Mouse (Mus musculus) left cerebral cortex, postnatal 10 days (tissue): ENCODE measurements at regions not wholly inside any gene's neighbourhood (a gene's known extent, or its start where the extent isn't known, plus 50 kb on each side); places are given as distances from the start of the nearest gene placed in this dataset.

Experiments used
- DNase-seq, 2 experiments: peaks; one replicate each; pipeline ENCODE4 v3.0.0; 2021 to 2022; ENCODE audit warnings: low spot score in 2 of 2, mixed read lengths in 1 of 2; ENCODE audit errors: extremely low spot score in 1 of 2
- intact Hi-C: fragments of 180-260 bp; cut with DNase I; formaldehyde crosslinking; loops from one replicate; pipeline ENCODE4 v1.15.1; 2025

DNA sequence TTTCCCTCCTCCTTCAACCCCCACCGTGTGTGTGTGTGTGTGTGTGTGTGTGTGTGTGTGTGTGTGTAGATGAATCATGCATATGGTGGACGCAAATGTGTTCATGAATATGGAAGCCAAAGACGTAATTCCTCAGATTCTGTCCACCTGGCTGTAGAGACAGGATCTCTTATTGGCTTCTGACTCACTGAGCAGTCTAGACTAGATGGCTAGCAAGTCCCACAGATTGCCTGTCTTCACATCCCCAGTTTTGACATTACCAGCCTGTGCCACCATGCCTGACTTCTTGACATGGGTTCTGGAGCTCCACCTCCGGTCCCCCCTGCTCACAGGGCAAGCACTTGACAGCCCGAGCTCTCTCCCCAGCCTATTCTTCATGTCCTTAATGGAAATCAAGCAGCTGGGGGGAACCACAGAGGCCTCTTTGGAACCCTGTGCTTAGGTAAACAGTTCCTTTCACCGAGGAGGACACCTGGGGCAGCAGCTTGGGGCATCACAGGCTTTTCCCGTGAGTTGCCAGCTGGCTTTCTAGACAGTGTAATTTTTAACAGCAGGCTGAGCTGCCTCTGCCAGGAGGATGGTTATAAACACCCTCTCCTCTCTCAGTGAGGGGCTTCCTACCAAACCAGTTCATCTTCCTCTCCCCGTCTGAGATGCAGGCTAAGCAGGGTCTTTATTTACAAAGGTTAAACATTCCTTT, 345.9 kb upstream of the Castor2 start:
- no peak for DNase-seq
- intact Hi-C loops, result no loop called here

DNA sequence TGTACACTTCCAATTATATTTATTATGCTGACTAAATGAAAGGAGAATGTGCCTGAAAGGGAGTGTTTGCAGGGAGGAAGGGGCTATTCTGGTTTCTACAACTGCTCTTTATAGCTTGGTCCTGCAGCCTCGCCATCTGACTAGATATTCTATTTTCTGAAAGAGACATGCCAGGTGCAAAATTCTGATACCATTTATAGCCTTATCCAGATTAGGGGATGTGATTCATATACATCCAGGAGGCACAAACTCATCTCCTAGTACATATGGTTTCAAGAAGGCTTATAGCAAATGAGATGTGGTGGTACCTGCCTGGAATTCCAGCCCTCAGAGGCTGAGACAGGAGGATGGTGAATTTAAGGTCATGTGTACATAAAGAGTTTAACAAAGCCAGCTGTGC, 352.6 kb upstream of the Castor2 start:
- intact Hi-C loops, result no loop called here
- no peak for DNase-seq

DNA sequence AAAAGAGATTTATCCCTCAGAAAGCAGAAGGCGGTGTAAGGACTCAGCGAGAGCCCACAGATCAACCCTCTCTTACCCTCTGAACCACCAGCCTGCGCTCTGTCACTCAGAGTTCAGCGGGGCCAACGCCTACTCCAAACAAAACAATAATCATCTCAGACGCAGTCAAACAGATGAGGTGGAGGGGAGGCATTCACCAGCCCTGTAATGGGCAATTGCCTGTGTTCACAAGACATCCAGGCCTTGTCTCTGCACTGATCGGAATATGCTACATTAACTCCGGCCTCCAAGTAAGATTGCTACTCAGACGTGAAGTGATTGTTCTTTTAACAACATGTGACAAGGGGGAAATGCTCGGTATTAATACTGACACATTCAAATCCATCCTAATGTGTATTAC, 353.1 kb upstream of the Castor2 start:
- DNase-seq, result no peak
- intact Hi-C loops, result no loop called here

DNA sequence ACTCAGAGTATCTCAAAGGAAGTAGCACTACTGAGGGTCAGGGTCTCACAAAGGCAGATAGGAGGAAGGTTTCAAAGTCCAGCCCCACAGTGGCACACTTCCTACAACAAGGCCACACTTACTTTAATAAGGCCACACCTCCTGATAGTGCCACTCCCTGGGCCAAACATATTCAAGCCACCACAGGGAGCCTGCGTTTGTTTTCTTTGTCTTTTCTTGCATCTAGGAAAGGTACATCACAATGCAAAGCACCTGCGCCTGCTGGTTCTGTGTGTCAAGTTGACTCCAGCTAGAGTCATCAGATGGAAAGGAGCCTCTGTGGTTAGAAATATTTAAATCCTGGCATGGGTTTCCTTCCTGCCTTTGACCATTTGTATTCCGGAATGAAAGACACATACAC, 355.4 kb upstream of the Castor2 start:
- intact Hi-C loops, result no loop called here
- DNase-seq, result no peak

DNA sequence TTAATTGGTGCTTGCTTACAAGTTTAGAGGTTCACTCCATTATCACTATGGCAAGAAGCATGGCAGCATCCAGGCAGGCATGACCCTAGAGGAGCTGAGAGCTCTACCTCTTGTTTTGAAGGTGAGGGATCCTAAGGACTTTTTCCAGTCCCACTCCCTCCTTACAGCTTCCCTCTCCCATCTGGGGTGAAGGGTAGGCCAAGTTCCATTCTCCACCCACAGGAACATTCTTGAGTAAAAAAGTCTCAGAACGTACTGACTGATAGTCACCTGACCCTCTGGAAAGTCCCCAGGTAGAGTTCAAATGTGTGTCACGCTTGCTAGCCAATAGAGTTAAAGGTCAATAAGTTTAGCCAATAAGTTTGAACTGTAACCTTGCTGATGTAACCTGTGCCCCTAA, 355.9 kb upstream of the Castor2 start:
- no peak for DNase-seq
- intact Hi-C loops, result no loop called here

DNA sequence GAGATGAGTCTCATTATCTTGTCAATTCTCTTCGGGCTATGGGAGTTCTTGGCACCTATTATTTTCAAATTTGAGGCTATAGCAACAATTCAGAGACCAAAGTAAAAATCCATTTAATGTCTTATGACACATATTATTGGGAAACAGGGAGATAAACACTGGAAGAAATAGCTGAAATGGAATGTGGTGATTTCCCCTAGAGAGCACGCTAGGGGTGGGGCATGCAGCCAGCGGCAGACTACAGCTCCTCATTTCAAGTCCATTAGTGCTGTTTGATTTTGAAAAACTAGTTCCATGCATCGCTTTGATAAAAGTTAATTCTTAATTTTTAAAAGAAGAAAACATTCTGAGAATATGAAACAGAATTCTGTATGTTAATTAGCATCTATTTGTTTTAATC, 367.6 kb upstream of the Castor2 start:
- no peak for DNase-seq

DNA sequence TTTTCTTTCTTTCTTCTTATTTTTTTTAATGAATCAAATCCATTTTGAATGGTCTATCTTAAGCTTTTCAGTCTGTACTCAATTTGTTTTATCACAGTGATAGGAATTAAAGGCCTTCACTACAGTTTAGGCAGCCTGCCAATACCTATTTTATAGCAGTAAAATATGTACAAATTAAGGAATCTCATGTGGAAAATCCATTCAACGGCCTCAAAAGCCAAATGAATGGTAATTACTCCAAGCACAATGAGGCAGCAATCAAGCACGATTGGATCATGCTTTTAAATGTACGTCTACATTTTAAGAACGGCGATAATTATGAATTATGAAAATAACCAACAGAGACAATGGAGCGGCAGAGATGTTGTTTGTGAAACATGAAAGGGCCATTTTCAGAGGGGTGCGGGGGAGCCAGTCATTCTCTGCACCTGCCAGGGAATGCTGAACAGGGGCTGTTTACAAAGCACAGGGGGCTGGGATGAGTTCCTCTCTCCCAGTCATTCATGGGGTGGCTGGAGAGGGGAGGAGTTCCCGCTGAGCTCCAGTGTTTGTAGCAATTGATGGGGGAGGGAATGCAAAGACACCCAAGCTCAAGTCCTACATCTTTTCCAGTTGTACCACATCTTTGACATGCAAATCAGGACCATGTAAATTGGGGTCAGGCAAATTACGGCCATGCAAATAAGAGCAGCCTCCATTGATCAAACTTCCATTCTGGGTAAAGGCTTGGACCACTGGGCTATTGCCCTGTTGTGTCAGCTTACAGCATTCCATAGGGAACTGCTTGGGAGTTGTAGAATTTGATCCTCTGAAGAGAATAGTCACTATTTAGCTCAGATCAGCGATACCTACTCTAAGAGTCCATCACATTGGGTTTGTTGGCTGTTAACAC, 381.1 kb upstream of the Castor2 start:
- intact Hi-C loops, result no loop called here
- DNase-seq, result peak in 1 of 2 experiments; percentile 13

More for the DNA sequence above, 367.6 kb upstream of the Castor2 start:
- intact Hi-C loops, result no loop called here

DNA sequence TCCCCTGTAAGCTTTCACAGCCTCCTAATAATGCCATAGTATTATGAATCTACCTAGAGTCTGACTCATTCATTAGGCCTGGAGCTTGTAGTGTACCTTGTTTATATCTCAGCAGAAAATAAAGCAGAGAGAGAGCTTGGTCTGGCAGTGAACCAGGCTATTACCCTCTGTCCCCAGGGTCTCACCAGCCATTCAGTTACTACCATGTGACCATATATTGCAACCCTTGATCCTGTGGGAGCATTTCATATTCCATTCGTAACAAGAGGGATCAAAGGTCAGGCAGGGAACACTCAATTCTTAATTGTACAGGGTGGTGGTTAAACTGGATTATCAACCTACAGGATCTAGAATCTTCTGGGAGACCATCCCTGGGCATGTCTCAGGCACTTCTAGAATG, 383.7 kb upstream of the Castor2 start:
- intact Hi-C loops, result no loop called here

DNA sequence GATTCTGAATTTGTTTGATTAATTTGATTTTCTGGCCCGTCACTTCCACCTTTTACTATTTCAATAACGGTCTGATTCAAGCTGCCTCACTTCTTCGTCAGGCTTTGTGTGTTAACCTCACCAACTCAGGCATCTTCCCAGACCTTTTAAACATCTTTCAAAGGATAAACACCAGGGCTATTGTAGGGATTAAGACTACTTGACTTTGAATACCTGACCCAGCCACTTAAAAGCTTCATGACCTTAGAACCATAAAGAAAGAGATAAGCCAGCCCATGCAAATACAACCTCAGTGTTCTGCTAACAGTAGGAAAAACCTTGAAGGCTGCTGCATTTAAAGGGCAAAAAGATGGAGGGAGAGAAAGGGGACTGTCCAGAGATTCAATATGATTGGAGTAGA, 386.9 kb upstream of the Castor2 start:
- intact Hi-C loops, result no loop called here
- DNase-seq, result no peak

More for the DNA sequence above, 383.7 kb upstream of the Castor2 start:
- no peak for DNase-seq

DNA sequence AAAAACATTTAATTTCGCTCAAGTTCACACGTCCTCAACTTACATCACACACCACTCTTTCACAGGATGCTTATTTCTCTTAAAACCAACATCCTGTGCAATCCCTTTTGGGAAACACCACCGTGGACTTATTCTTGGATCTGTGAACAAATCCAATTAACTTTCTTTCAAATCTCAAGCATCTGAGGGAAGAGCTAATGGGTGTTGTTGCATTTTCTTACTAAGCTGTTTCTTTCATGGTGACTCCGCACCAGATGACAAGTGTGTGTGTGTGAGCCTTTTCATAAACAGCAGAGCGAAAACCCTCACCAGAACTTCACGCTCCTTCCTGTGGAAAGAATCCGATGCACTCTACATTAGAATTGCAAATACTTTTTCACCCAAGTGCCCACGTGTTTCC, 390.6 kb upstream of the Castor2 start:
- DNase-seq, result peak in 1 of 2 experiments; percentile 7
- intact Hi-C loops, result no loop called here

DNA sequence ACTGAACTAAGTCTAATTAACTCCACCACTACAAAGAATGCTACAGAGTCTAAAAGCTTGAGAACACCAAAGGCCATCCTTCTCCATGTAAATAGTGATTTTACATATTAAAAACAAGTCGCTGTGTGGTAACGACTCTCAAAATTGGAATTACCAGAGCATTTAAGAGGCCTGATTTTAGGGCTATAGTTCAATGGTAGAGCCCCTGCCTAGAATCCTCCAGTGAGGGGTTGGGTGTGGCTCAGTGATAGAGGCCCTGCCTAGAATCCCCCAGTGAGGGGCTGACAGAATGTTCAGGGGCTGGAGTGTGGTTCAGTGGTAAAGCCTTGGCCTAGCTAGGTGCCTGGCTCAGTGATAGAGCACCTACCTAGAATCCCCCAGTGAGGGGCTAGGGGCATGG, 413.3 kb upstream of the Castor2 start:
- intact Hi-C loops, result no loop called here
- no peak for DNase-seq

DNA sequence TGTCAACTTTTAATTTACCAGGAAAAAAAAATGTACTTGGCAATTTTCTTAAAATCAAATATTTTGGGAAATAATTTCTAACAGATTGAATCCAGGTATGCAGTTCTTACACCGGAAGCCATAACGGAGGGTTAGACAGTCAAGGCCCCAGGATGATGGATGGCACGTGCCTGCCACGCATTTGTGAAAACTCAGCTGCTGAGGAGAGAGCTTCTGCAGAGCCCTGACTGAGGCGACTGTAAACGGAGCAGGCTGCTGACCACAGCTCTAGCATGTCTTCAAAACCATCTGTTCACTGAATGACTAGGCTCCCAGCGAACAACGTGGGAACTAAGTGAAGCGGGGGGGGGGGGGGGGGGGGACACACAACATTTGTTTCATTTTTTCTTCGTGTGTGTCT, 416.5 kb upstream of the Castor2 start:
- intact Hi-C loops, result no loop called here
- no peak for DNase-seq

DNA sequence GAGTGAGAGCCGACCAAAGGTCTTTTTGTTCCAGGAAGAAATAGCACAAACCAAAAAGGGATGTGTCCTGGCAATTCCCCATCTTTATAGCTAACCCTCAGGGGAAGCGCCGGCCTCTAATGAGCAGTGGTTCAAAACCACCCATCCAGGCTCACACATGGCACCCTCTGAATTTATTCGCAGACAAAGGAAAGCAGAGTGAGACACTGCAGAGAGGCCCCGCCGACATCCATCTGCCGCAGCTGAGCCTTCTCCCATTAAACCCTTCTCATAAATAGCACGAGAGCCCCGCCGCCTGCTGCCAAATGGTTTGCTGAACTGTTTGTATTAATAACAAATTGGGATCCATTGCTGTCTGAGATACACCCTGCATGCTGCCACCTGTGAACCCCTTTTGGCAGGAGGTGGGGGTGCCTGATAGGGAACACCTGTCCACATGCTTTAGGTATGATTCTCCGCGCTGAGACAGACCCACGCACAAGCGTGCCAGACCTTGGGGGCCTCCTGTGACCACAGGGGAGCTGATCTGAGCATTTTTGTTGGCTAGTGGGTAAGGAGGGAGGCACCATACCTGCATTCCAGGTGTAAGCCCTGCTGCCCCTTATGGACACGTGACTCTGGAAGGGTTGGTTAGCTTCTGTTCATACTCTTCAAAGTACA, 422.6 kb upstream of the Castor2 start:
- peak; percentile 17 to 21 for DNase-seq
- intact Hi-C loops, result no loop called here

DNA sequence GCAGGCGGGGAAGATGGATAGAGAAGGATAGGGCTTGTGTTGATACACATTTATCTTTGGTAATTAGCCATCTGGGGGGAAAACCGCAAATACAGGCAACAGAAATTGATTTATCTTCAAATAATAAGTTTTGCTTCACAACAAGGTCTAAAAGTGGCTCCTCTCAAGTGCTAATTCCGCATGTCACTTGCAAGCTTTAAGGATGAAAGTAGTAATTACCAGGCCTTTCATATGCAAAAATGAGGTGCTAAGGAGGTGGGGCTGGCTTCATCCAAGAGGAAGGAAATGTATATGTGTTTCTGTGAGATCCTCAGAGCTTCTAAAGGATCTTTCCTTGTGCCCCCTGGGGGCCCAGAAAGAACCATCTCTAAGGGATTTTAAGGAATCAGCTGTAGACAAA, 423.9 kb upstream of the Castor2 start:
- DNase-seq, result no peak
- intact Hi-C loops, result no loop called here

DNA sequence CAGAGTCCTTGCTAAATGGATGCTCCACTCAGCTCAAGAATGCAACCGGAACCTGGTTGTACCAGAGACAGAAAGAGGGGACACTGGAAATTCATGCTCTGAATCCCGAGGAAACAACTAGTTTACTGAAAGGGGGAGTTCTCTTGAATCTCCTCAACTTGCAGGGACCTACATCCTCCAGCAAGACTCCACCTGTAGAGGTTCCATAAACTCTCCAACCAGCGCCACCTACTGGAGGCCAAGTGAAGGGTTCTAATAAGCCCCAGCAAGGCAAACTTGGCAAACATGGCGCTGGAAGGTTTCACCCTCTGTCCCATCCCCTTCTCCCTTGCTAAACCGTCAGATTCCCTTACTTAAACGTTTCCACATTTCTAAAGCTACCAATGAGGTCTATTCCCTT, 433.0 kb upstream of the Castor2 start:
- DNase-seq, result peak in 1 of 2 experiments; percentile 53
- intact Hi-C loops, result no loop called here

DNA sequence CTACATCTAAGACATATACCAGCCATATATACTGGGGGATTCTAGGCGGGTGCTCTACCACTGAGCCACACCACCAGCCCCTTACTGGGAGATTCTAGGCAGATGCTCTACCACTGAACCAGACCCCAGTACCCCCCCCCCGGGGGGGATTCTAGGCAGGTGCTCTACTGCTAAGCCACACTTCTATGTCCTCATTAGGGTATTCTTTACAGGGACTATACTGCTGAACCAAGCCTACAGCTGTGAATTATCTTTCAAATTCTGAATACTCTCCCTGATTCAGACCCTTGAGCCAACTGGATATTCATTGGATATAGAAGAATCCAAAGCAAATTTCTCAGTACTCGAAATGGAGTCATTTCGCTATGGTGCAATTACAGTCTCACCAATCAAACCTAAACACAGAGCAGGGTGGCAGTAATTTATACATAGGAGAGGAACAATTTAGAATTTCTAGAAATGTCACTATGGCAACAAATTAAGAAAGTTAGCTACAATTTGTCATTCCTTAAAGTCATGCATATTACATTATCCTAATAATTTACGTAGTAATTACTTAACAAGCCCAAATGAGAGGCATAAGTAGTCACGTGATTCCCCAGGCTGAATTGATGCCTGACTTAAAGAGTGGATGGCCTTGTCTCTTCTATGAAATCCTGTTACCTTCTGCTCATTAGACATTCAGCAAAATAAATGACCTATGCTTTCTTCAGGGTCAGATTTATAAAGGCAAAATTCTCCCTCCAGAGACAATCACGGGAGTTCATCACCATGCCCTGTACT, 436.8 kb upstream of the Castor2 start:
- intact Hi-C loops, result no loop called here
- DNase-seq, result no peak

DNA sequence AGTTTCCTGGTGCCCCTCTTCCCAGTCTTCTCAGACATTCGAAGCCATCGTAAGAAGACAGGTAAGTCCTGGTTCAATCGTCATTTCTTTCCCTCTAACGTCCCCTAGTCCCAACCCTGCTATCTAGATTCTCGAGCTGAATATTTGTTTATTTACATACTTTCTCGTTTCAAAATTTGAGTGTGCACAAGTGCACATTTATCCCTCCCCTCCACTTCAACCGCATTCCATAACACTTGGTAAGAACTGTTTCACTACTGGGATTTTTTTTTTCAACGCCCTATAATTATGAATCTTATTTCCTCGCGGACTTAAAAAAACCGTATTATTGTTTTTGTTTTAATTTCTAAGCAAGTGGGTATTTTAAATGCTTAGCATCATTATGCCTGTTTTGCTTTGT, 439.2 kb upstream of the Castor2 start:
- intact Hi-C loops, result no loop called here
- DNase-seq, result no peak

DNA sequence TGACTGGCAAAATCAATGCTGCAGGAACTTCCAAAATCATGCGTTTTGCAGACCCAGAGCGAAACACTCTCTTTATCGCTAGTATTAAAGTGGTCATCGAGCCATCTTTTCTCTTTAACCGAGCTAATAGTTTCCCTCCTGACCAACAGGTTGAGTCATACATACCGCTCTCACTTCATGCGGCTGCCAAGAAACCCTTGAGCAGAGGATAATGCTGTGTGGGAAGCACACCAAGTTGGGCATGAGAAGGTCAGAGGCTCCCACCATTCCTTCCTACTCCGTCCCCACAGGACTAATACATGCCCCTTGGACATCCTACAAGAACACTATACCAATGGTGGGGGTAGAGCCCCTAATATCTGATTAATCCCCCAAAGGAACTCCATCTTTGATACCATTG, 442.7 kb upstream of the Castor2 start:
- no peak for DNase-seq
- intact Hi-C loops, result no loop called here

DNA sequence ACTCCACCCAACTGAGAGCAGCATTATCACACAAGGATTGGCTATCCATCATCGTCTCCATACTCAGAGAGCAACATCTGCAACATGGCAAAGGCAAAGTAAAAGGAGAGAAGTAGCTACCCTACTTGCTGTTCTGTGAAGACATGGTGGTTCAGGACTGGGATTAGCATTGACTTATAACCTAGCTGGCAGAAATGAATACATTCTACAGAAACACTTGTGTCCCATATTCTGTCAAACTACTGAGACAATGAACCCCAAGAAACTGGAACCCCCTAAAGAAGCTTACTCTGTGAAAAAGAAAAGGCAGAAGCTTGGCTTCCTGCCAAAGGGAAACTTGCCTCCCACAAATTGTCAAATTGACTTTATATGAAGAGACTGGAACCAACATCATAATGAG, 446.1 kb upstream of the Castor2 start:
- DNase-seq, result no peak
- intact Hi-C loops, result no loop called here
